Comparison of ENCODE assay signal across 8 mouse cellular contexts in genomic region chr3:89436176-89437113, GRCm38 (mm10). TPM values are rescaled to one million over a fixed set of nuclear protein-coding genes. Genes with fewer than 3 reads are reported as not detected.
DNase-seq lines count a peak whose midpoint lies in the region; ATAC-seq lines count a peak whose summit lies in the region.

Gene Pbxip1 (plus strand): TSS chr3:89436706.

- H3K4me1 ChIP-seq in embryonic facial prominence, embryonic 12.5 days = peaks cover 9% of the 10 kb centered on the region
- H3K4me1 ChIP-seq in heart, embryonic 11.5 days (ENCODE audit: control insufficient read depth, insufficient read depth, low read length) = peaks cover 15% of the 10 kb centered on the region
- peaks cover 24% of the 10 kb centered on the region for H3K4me1 ChIP-seq in kidney, embryonic 15.5 days
- H3K4me1 ChIP-seq in liver, embryonic 13.5 days (replicated peaks) = peaks cover 50% of the 10 kb centered on the region

- H3K27ac ChIP-seq in embryonic facial prominence, embryonic 12.5 days = peak within 1 kb of the TSS; percentile 80
- H3K27ac ChIP-seq in heart, embryonic 11.5 days (ENCODE audit: low read depth, low read length) = peak within 1 kb of the TSS; percentile 68
- peak within 1 kb of the TSS; percentile 83 for H3K27ac ChIP-seq in kidney, embryonic 15.5 days
- H3K27ac ChIP-seq in liver, embryonic 13.5 days = peak within 1 kb of the TSS; percentile 3; the same call in 1 of the 2 replicates

- H3K27me3 ChIP-seq in embryonic facial prominence, embryonic 12.5 days = no peaks in the 10 kb centered on the region
- H3K27me3 ChIP-seq in heart, embryonic 11.5 days (ENCODE audit: control insufficient read depth, insufficient read depth, low read length) = no peaks in the 10 kb centered on the region
- H3K27me3 ChIP-seq in kidney, embryonic 15.5 days = no peaks in the 10 kb centered on the region
- no peaks in the 10 kb centered on the region for H3K27me3 ChIP-seq in liver, embryonic 13.5 days

- H3K4me2 ChIP-seq in embryonic facial prominence, embryonic 12.5 days (replicated peaks) = peak within 1 kb of the TSS; percentile 61
- peak within 1 kb of the TSS; percentile 72 for H3K4me2 ChIP-seq in heart, embryonic 11.5 days
- H3K4me2 ChIP-seq in kidney, embryonic 15.5 days = peak within 1 kb of the TSS; percentile 63
- H3K4me2 ChIP-seq in liver, embryonic 13.5 days = peak within 1 kb of the TSS; percentile 75

- peak; percentile 80 for ATAC-seq in embryonic facial prominence, embryonic 12.5 days (ENCODE audit: insufficient number of reproducible peaks, insufficient read depth, low FRiP score, low TSS enrichment)
- ATAC-seq in heart, embryonic 11.5 days (replicated peaks; ENCODE audit: insufficient number of reproducible peaks, low FRiP score, low TSS enrichment) = peak; percentile 60
- ATAC-seq in kidney, embryonic 15.5 days (replicated peaks; ENCODE audit: low FRiP score) = peak; percentile 89
- ATAC-seq in liver, embryonic 13.5 days (ENCODE audit: low read depth) = peak; percentile 72

- H3K9ac ChIP-seq in embryonic facial prominence, embryonic 12.5 days = peak within 1 kb of the TSS; percentile 60
- peak within 1 kb of the TSS; percentile 78 for H3K9ac ChIP-seq in heart, embryonic 11.5 days (ENCODE audit: low read depth, low read length)
- H3K9ac ChIP-seq in kidney, embryonic 15.5 days = peak within 1 kb of the TSS; percentile 57
- H3K9ac ChIP-seq in liver, embryonic 13.5 days = peak within 1 kb of the TSS; percentile 68

- H3K36me3 ChIP-seq in embryonic facial prominence, embryonic 12.5 days = peaks cover 29% of the 10 kb centered on the region
- peaks cover 12% of the 10 kb centered on the region for H3K36me3 ChIP-seq in heart, embryonic 11.5 days (ENCODE audit: control insufficient read depth, insufficient read depth, low read length)
- H3K36me3 ChIP-seq in kidney, embryonic 15.5 days = peaks cover 41% of the 10 kb centered on the region
- H3K36me3 ChIP-seq in liver, embryonic 13.5 days = peaks cover 28% of the 10 kb centered on the region

- no peaks in the 10 kb centered on the region for H3K9me3 ChIP-seq in embryonic facial prominence, embryonic 12.5 days
- no peaks in the 10 kb centered on the region for H3K9me3 ChIP-seq in heart, embryonic 11.5 days (replicated peaks; ENCODE audit: control insufficient read depth, low read length)
- no peaks in the 10 kb centered on the region for H3K9me3 ChIP-seq in kidney, embryonic 15.5 days (replicated peaks)
- H3K9me3 ChIP-seq in liver, embryonic 13.5 days (replicated peaks) = no peaks in the 10 kb centered on the region

- peak within 1 kb of the TSS; percentile 48 for H3K4me3 ChIP-seq in embryonic facial prominence, embryonic 12.5 days
- H3K4me3 ChIP-seq in heart, embryonic 11.5 days (ENCODE audit: low read depth, low read length) = peak within 1 kb of the TSS; percentile 57
- peak within 1 kb of the TSS; percentile 55 for H3K4me3 ChIP-seq in kidney, embryonic 15.5 days (replicated peaks)
- peak within 1 kb of the TSS; percentile 63 for H3K4me3 ChIP-seq in liver, embryonic 13.5 days (replicated peaks)

- WGBS in embryonic facial prominence, embryonic 12.5 days = 6% methylated on average over 16 of the region's 16 CpGs
- 5% methylated on average over 16 of the region's 16 CpGs for WGBS in heart, embryonic 11.5 days (ENCODE audit: insufficient replicate concordance)
- WGBS in kidney, embryonic 15.5 days = 4% methylated on average over 16 of the region's 16 CpGs
- WGBS in liver, embryonic 13.5 days (ENCODE audit: insufficient replicate concordance) = 5% methylated on average over 16 of the region's 16 CpGs

- DNase-seq in frontal cortex, adult 2 months (ENCODE audit: extremely low spot score in 1 of 2, low spot score in 1 of 2) = no peak
- DNase-seq in frontal cortex, postnatal 36 days (ENCODE audit: low spot score in 2 of 2) = no peak
- DNase-seq in liver, embryonic 13.5 days = peak; percentile 55
- DNase-seq in natural killer cell, adult 2 months (ENCODE audit: low spot score in 2 of 2) = peak; percentile 61 to 65
- peak; percentile 59 to 69 for DNase-seq in thymus, postnatal 36 days

RNA-seq across cellular contexts. Expression of gene Pbxip1, which starts in this region (rescaled TPM):
- 34.8 and 38.9 TPM in 2 replicates for polyA plus RNA-seq in frontal cortex, adult 2 months (2012; rRNA removed)
- 29.8 and 30.1 TPM in 2 replicates for polyA plus RNA-seq in embryonic facial prominence, embryonic 12.5 days (2016; fragmentation: Nextera tagmentation; extraction: Ambion mirVana)
- polyA plus RNA-seq in heart, embryonic 11.5 days (2014; fragmentation: Nextera tagmentation; extraction: Ambion mirVana) = 28.6 and 35.9 TPM in 2 replicates
- polyA plus RNA-seq in kidney, embryonic 15.5 days (2015; fragmentation: Nextera tagmentation; extraction: Ambion mirVana) = 39.6 and 39.7 TPM in 2 replicates
- polyA plus RNA-seq in liver, embryonic 13.5 days (2015; fragmentation: Nextera tagmentation; extraction: Ambion mirVana) = 6.0 and 6.8 TPM in 2 replicates

Comparison
In these comparisons a context has a peak if more than half of its experiments do, and no peak if none do; other contexts are left out.
1. DNase-seq: peak in liver, embryonic 13.5 days (single experiment), natural killer cell, adult 2 months (2 of 2) and thymus, postnatal 36 days (2 of 2); none in frontal cortex, adult 2 months (0 of 2) and frontal cortex, postnatal 36 days (0 of 2).
2. H3K27ac ChIP-seq: peak in every context shown above with its lines; median percentile 83 in kidney, embryonic 15.5 days; 80 in embryonic facial prominence, embryonic 12.5 days; 68 in heart, embryonic 11.5 days; 3 in liver, embryonic 13.5 days.
3. Peak in every context shown above with its lines, with median percentiles within 50 percentile points of each other: ATAC-seq, H3K4me2 ChIP-seq, H3K4me3 ChIP-seq and H3K9ac ChIP-seq.